Mouse (Mus musculus) G1E-ER4 (cell line): ENCODE data around the gene Serpinb1b. TPM values are rescaled to one million over a fixed set of nuclear protein-coding genes. Genes with fewer than 3 reads are reported as not detected.

ENCODE experiments used
- GATA1 ChIP-seq: IDR thresholded peaks from one replicate; pipeline ENCODE4 v1.8.0; 2012; ENCODE audit warnings: low read length, inconsistent platforms
- polyA plus RNA-seq: library from polyadenylated mRNA; stranded (reverse); fragments of >175 nt; gene quantifications from 2 replicates; pipeline ENCODE4 v1.2.3, GENCODE M21; 2012

The Serpinb1b gene
- polyA plus RNA-seq, 1 experiment = not detected

GRCm38 (mm10) chr13:33084975-33085694 lies 6.8 kb downstream of the Serpinb1b start:
- TF ChIP-seq GATA1 = no peak

GRCm38 (mm10) chr13:33085695-33086432 lies 7.5 kb downstream of the Serpinb1b start:
- no peak for TF ChIP-seq GATA1

- TF ChIP-seq GATA1 = no peak
These were observed 11.2 kb downstream of the Serpinb1b start for GRCm38 (mm10) chr13:33089566-33089965.

- no peak for TF ChIP-seq GATA1
These were observed 12.2 kb downstream of the Serpinb1b start for GRCm38 (mm10) chr13:33090546-33090945.

- no peak for TF ChIP-seq GATA1
These were observed 12.9 kb downstream of the Serpinb1b start for GRCm38 (mm10) chr13:33091306-33091705.

GRCm38 (mm10) chr13:33095575-33095974 lies 17.2 kb downstream of the Serpinb1b start:
- no peak for TF ChIP-seq GATA1

GRCm38 (mm10) chr13:33105626-33106025 lies 27.3 kb downstream of the Serpinb1b start:
- no peak for TF ChIP-seq GATA1

- no peak for TF ChIP-seq GATA1
These were observed 34.7 kb downstream of the Serpinb1b start for GRCm38 (mm10) chr13:33113054-33113453.

GRCm38 (mm10) chr13:33137717-33138116 lies 59.3 kb downstream of the Serpinb1b start:
- TF ChIP-seq GATA1 = no peak

GRCm38 (mm10) chr13:33141435-33141834 lies 63.1 kb downstream of the Serpinb1b start:
- no peak for TF ChIP-seq GATA1

Other genes with a start within 250 kb of the Serpinb1b start
- not detected in 2 replicates for gene Serpinb1a, start 227.4 kb upstream of the Serpinb1b start, polyA plus RNA-seq
- gene Serpinb1c, start 180.4 kb upstream of the Serpinb1b start, polyA plus RNA-seq = not detected in 2 replicates
- not detected in 2 replicates for gene Serpinb6b, start 113.4 kb upstream of the Serpinb1b start, polyA plus RNA-seq
- gene Serpinb9, start 75.3 kb upstream of the Serpinb1b start, polyA plus RNA-seq = 0.11 and 0.12 TPM in 2 replicates
- not detected in 2 replicates for gene Serpinb9b, start 51.2 kb upstream of the Serpinb1b start, polyA plus RNA-seq
- gene Serpinb9c, start 81.2 kb downstream of the Serpinb1b start, polyA plus RNA-seq = 0.27 and 0.29 TPM in 2 replicates
- not detected in 2 replicates for gene Serpinb9d, start 114.4 kb downstream of the Serpinb1b start, polyA plus RNA-seq
- gene Serpinb9e, start 171.0 kb downstream of the Serpinb1b start, polyA plus RNA-seq = not detected in 2 replicates
- not detected in 2 replicates for gene Serpinb9f, start 245.5 kb downstream of the Serpinb1b start, polyA plus RNA-seq